Mouse (Mus musculus) forebrain, embryonic 13.5 days (tissue): ENCODE data around the gene Fkbp5. TPM values are rescaled to one million over a fixed set of nuclear protein-coding genes. Genes with fewer than 3 reads are reported as not detected.
A peak's percentile ranks its signal among the peaks of the same experiment; 100 is the strongest.

Source experiments
- ATAC-seq: fragments of 200-750 bp; cut with Nextera tagmentation; 2 replicates; pipeline ENCODE4 v1.8.0; 2017
- H3K27ac ChIP-seq: fragments of 300-500 bp; sonication (generic); 2 replicates; pipeline ENCODE4 v1.5.1; 2015; ENCODE audit warnings: inconsistent platforms, mild to moderate bottlenecking, moderate library complexity
- H3K27me3 ChIP-seq: fragments of 300-500 bp; sonication (generic); 2 replicates; pipeline ENCODE4 v1.6.1; 2015; ENCODE audit warnings: mild to moderate bottlenecking, inconsistent platforms
- H3K36me3 ChIP-seq: fragments of 300-500 bp; sonication (generic); 2 replicates; pipeline ENCODE4 v1.6.1; 2015; ENCODE audit warnings: mild to moderate bottlenecking, inconsistent platforms; ENCODE audit not compliant: poor library complexity, severe bottlenecking
- H3K4me1 ChIP-seq: fragments of 300-500 bp; sonication (generic); 2 replicates; pipeline ENCODE4 v1.6.1; 2015; ENCODE audit warnings: inconsistent platforms
- H3K4me2 ChIP-seq: fragments of 300-500 bp; sonication (generic); 2 replicates; pipeline ENCODE4 v1.6.1; 2015; ENCODE audit warnings: inconsistent platforms, mild to moderate bottlenecking, moderate library complexity
- H3K4me3 ChIP-seq: fragments of 300-500 bp; sonication (generic); 2 replicates; pipeline ENCODE4 v1.5.1; 2015; ENCODE audit warnings: mild to moderate bottlenecking, inconsistent platforms
- H3K9ac ChIP-seq: fragments of 300-500 bp; sonication (generic); 2 replicates; pipeline ENCODE4 v1.6.1; 2015; ENCODE audit warnings: mild to moderate bottlenecking, inconsistent platforms
- H3K9me3 ChIP-seq: fragments of 300-500 bp; sonication (generic); replicated peaks from 2 replicates; pipeline ENCODE4 v1.6.1; 2016; ENCODE audit warnings: inconsistent platforms
- WGBS: fragments of 180-500 bp; shearing (Covaris S2); methylation state at CpG from one replicate; pipeline ENCODE4 v1.1.7; 2015; 5-methylcytosine and 5-hydroxymethylcytosine counted together
- polyA plus RNA-seq: library from polyadenylated mRNA; unstranded; fragments of >200 nt; fragmentation: Nextera tagmentation; extraction: Ambion mirVana; gene quantifications from 2 replicates; pipeline ENCODE4 v1.2.1, GENCODE M21; 2015

Gene Fkbp5
- polyA plus RNA-seq, 1 experiment from 2014 or later, result 29.4 TPM

DNA sequence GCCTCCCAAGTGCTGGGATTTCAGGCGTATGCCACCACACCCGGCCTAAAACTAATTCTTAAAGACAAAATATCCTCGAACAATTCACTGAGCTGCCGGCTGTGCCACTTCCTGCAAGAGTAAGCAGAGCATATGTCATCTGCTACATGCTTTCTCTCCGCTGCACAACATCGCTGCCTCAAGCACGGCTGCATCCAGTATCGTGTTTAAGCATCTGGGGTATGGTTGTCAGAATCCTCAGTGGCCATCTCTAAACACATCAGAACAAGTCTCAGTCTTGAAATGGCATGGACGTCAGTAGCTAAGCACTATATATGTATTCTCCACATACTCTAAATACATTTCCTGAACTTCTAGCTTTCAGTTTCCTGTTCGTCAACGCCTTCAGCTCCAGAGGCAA lies 49.6 kb downstream of the Fkbp5 start:
- no peak overlapping the region for H3K27ac ChIP-seq
- H3K27me3 ChIP-seq, result no peaks in the 10 kb centered on the region
- H3K36me3 ChIP-seq, result no peaks in the 10 kb centered on the region
- 84% methylated on average over 11 of the region's 11 CpGs for WGBS
- H3K4me2 ChIP-seq, result no peak overlapping the region
- no peak overlapping the region for H3K4me3 ChIP-seq
- H3K9ac ChIP-seq, result no peak overlapping the region
- peaks cover 7% of the 10 kb centered on the region for H3K4me1 ChIP-seq
- no peak for ATAC-seq
- no peaks in the 10 kb centered on the region for H3K9me3 ChIP-seq

- no peaks in the 10 kb centered on the region for H3K36me3 ChIP-seq
- no peak overlapping the region for H3K9ac ChIP-seq
- no peak for ATAC-seq
- no peaks in the 10 kb centered on the region for H3K9me3 ChIP-seq
- no peak overlapping the region for H3K27ac ChIP-seq
- 84% methylated on average over 4 of the region's 4 CpGs for WGBS
- H3K4me2 ChIP-seq, result no peak overlapping the region
- no peak overlapping the region for H3K4me3 ChIP-seq
- H3K27me3 ChIP-seq, result no peaks in the 10 kb centered on the region
- H3K4me1 ChIP-seq, result peaks cover 7% of the 10 kb centered on the region
These were observed 51.4 kb downstream of the Fkbp5 start for GRCm38 (mm10) chr17:28465968-28466367.

GRCm38 (mm10) chr17:28463701-28464443 lies 53.5 kb downstream of the Fkbp5 start:
- ATAC-seq, result no peak
- H3K4me2 ChIP-seq, result no peak overlapping the region
- no peak overlapping the region for H3K4me3 ChIP-seq
- H3K9ac ChIP-seq, result no peak overlapping the region
- H3K27ac ChIP-seq, result no peak overlapping the region
- 89% methylated on average over 7 of the region's 7 CpGs for WGBS
- H3K27me3 ChIP-seq, result no peaks in the 10 kb centered on the region
- no peaks in the 10 kb centered on the region for H3K36me3 ChIP-seq
- H3K9me3 ChIP-seq, result no peaks in the 10 kb centered on the region
- no peaks in the 10 kb centered on the region for H3K4me1 ChIP-seq

DNA sequence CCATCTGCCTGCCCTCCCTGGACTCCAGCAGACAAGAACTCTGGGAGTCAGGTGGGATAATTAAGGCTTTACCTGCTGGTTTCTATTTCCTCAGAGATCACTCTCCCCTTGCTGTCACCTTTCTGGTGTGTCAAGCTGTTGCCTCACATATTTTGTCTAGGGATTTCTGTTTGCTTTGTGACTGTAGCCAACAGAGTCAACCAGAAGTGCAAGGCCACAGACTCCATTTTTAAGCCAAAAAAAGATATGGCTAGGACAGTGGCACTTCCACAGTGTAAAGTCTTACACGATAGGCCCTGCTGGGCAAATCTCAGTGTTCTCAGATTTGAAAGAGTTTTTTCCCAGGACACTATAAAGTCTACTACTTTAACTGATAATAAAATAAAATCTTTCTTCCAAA lies 56.9 kb downstream of the Fkbp5 start:
- 100% methylated on average over 1 of the region's 1 CpGs for WGBS
- Histone ChIP-seq H3K27me3 (no peaks in the 10 kb centered on the region), H3K4me3 (no peak overlapping the region), H3K4me2 (no peak overlapping the region), H3K9me3 (no peaks in the 10 kb centered on the region), H3K36me3 (no peaks in the 10 kb centered on the region), H3K9ac (no peak overlapping the region), H3K4me1 (no peaks in the 10 kb centered on the region), H3K27ac (no peak overlapping the region)
- ATAC-seq, result no peak

DNA sequence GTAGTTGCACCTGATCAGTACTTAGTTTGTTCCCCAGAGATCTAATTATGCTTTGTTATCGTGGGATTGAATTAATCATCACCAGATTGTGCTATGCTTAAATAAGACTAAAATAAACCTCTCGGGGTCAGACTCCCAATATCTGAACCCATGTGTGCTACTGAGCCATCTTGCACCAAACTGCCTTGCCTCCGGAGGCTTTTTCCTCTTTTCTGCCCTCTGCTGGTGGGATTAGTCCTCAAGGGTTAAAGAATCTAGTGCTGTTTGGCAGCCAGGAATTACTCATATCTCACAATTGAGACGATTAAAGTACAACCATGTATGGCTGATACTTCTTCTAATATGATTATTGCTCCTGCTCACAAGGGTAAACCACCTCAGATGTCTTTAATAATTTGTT lies 62.2 kb downstream of the Fkbp5 start:
- ATAC-seq, result no peak
- Histone ChIP-seq H3K36me3 (no peaks in the 10 kb centered on the region), H3K4me2 (no peak overlapping the region), H3K27me3 (no peaks in the 10 kb centered on the region), H3K4me1 (peaks cover 9% of the 10 kb centered on the region; the same call in 1 of the 2 replicates), H3K9me3 (no peaks in the 10 kb centered on the region), H3K4me3 (no peak overlapping the region), H3K27ac (no peak overlapping the region), H3K9ac (no peak overlapping the region)
- 68% methylated on average over 4 of the region's 4 CpGs for WGBS

DNA sequence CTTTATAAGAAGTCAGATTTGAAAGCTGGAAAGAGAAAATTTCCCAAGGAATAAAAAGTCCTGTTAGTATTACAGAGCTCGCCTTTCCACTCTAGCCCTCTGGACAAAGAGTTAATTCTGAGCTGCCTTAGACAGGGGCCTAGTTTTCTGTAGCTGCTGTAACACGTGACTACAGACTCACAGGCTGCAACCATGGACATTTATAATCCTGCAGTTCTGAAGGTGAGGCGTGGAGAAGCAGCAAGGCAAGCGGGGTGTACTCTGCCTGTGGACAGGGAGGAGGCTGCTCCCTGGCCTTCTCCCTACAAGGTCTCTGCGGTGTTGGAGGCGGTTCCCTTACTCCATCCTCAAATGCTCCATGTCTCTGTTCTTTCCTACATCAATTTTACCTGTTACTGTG lies 64.4 kb downstream of the Fkbp5 start:
- WGBS, result 71% methylated on average over 6 of the region's 6 CpGs
- no peak for ATAC-seq
- 0 out of 2 replicates have a peak overlapping the region, but pooled peaks have one; percentile 6 for H3K27ac ChIP-seq
- peaks cover 9% of the 10 kb centered on the region; the same call in 1 of the 2 replicates for H3K4me1 ChIP-seq
- no peaks in the 10 kb centered on the region for H3K27me3 ChIP-seq
- H3K4me3 ChIP-seq, result no peak overlapping the region
- H3K36me3 ChIP-seq, result no peaks in the 10 kb centered on the region
- no peak overlapping the region for H3K9ac ChIP-seq
- H3K9me3 ChIP-seq, result no peaks in the 10 kb centered on the region
- no peak overlapping the region for H3K4me2 ChIP-seq

- no peak for ATAC-seq
- Histone ChIP-seq H3K4me2 (no peak overlapping the region), H3K9me3 (no peaks in the 10 kb centered on the region), H3K4me1 (peaks cover 9% of the 10 kb centered on the region; the same call in 1 of the 2 replicates), H3K27ac (no peak overlapping the region), H3K36me3 (no peaks in the 10 kb centered on the region), H3K27me3 (no peaks in the 10 kb centered on the region), H3K4me3 (no peak overlapping the region), H3K9ac (no peak overlapping the region)
- 89% methylated on average over 3 of the region's 3 CpGs for WGBS
These were observed 65.4 kb downstream of the Fkbp5 start for GRCm38 (mm10) chr17:28451914-28452313.

GRCm38 (mm10) chr17:28451487-28451886 lies 65.8 kb downstream of the Fkbp5 start:
- Histone ChIP-seq H3K4me2 (no peak overlapping the region), H3K9me3 (no peaks in the 10 kb centered on the region), H3K27ac (no peak overlapping the region), H3K9ac (no peak overlapping the region), H3K4me1 (peaks cover 9% of the 10 kb centered on the region; the same call in 1 of the 2 replicates), H3K36me3 (0 out of 2 replicates have a peak, but pooled peaks cover 3% of the 10 kb centered on the region), H3K27me3 (no peaks in the 10 kb centered on the region), H3K4me3 (no peak overlapping the region)
- WGBS, result 90% methylated on average over 5 of the region's 5 CpGs
- ATAC-seq, result no peak

GRCm38 (mm10) chr17:28448225-28448624 lies 69.1 kb downstream of the Fkbp5 start:
- Histone ChIP-seq H3K4me3 (no peak overlapping the region), H3K27ac (no peak overlapping the region), H3K9ac (no peak overlapping the region), H3K4me2 (no peak overlapping the region), H3K27me3 (no peaks in the 10 kb centered on the region), H3K9me3 (no peaks in the 10 kb centered on the region), H3K4me1 (peaks cover 5% of the 10 kb centered on the region; the same call in 1 of the 2 replicates), H3K36me3 (0 out of 2 replicates have a peak, but pooled peaks cover 4% of the 10 kb centered on the region)
- WGBS, result 85% methylated on average over 6 of the region's 6 CpGs
- no peak for ATAC-seq

GRCm38 (mm10) chr17:28447789-28448188 lies 69.5 kb downstream of the Fkbp5 start:
- Histone ChIP-seq H3K4me3 (no peak overlapping the region), H3K9ac (no peak overlapping the region), H3K27ac (no peak overlapping the region), H3K36me3 (0 out of 2 replicates have a peak, but pooled peaks cover 4% of the 10 kb centered on the region), H3K4me1 (peaks cover under 1% of the 10 kb centered on the region; the same call in 1 of the 2 replicates), H3K4me2 (no peak overlapping the region), H3K27me3 (no peaks in the 10 kb centered on the region), H3K9me3 (no peaks in the 10 kb centered on the region)
- ATAC-seq, result no peak
- WGBS, result 79% methylated on average over 7 of the region's 7 CpGs

DNA sequence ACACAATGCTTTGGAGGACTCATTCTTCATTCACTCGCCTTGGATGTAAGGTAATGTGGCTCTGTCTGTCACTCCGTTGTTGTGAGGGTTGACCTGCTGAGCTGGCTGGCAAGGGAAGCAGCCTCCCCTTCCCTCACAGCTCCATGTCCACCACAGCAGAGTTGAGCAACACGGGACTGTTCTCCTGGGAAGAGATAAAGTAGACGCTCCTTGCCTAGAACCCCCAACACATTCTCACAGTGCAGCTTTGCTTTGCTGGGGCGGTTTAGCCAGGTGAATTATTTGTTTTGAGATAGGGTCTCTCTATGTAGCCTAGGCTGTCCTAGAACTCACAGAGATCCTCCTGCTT lies 70.5 kb downstream of the Fkbp5 start:
- no peaks in the 10 kb centered on the region; the same call in 1 of the 2 replicates for H3K4me1 ChIP-seq
- H3K4me3 ChIP-seq, result no peak overlapping the region
- H3K9ac ChIP-seq, result no peak overlapping the region; the same call in 1 of the 2 replicates
- 85% methylated on average over 5 of the region's 5 CpGs for WGBS
- H3K27me3 ChIP-seq, result no peaks in the 10 kb centered on the region
- no peak for ATAC-seq
- H3K4me2 ChIP-seq, result no peak overlapping the region
- H3K36me3 ChIP-seq, result 0 out of 2 replicates have a peak, but pooled peaks cover 4% of the 10 kb centered on the region
- no peak overlapping the region for H3K27ac ChIP-seq
- H3K9me3 ChIP-seq, result no peaks in the 10 kb centered on the region

DNA sequence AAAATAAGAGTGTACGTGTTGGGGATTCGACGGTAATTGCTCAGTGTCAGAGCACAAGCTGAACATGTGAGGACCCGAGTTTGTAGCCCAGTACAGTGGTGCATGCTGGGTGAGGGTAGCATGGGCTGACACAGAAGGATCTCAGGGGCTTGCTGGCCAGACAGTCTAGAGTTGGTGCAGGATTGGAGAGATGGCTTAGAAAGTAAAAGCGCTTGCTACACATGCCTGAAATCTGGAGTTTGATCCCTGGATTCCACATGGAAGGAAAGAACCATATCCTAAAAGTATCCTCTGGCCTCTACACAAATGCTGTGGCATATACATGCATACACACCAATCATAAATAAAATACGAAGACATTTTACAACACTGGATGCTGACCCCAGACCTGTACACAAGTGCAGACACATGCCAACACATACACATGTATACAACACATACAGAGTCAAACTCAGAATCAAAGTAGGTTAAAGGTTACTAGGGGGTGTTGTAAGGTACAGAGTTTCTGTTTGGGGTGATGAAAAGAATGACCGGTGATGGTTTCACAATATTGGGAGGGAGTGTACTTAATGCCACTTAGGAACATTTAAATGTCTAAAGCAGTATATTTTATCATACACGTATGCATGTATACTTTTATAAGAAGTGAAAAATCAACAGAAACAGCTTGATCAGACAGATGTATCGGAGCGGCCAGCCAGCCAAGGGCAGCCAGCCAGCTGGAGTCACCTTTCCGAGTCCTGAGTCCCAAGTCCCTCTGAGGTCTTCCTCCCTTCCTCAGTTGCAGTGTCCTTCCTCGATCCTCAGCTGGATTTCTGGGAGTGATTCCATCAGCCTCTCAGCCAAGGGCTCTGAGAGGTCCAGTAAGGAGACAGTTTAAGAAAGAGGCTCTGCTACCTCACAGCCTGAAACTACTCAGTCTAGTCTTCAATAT lies 71.2 kb downstream of the Fkbp5 start:
- ATAC-seq, result no peak
- Histone ChIP-seq H3K9ac (no peak overlapping the region), H3K27ac (no peak overlapping the region), H3K36me3 (0 out of 2 replicates have a peak, but pooled peaks cover 4% of the 10 kb centered on the region), H3K27me3 (no peaks in the 10 kb centered on the region), H3K4me2 (no peak overlapping the region), H3K4me3 (no peak overlapping the region), H3K9me3 (no peaks in the 10 kb centered on the region), H3K4me1 (no peaks in the 10 kb centered on the region; the same call in 1 of the 2 replicates)
- WGBS, result 92% methylated on average over 12 of the region's 12 CpGs
